Mouse (Mus musculus) hindbrain, embryonic 11.5 days (tissue): Measurements from ENCODE around the gene Pfdn6. TPM values are rescaled to one million over a fixed set of nuclear protein-coding genes. Genes with fewer than 3 reads are reported as not detected.

Experiments used
- ATAC-seq: fragments of 200-750 bp; cut with Nextera tagmentation; 2 replicates; pipeline ENCODE4 v1.8.0; 2017; ENCODE audit warnings: mild to moderate bottlenecking, moderate TSS enrichment, moderate library complexity; ENCODE audit not compliant: low FRiP score
- DNase-seq: peaks from one replicate; pipeline ENCODE4 v3.0.0-alpha.2; 2015; ENCODE audit warnings: low spot score
- H3K27ac ChIP-seq: fragments of 300-500 bp; sonication (generic); 2 replicates; pipeline ENCODE4 v1.5.1; 2014; ENCODE audit warnings: mild to moderate bottlenecking, low read depth, low read length
- H3K27me3 ChIP-seq: fragments of 300-500 bp; sonication (generic); 2 replicates; pipeline ENCODE4 v1.6.1; 2014; ENCODE audit warnings: mild to moderate bottlenecking, low read length, moderate library complexity, mixed read lengths; ENCODE audit not compliant: control insufficient read depth, insufficient read depth
- H3K36me3 ChIP-seq: fragments of 300-500 bp; sonication (generic); 2 replicates; pipeline ENCODE4 v1.6.1; 2014; ENCODE audit warnings: mild to moderate bottlenecking, low read length, moderate library complexity, mixed read lengths; ENCODE audit not compliant: control insufficient read depth, insufficient read depth
- H3K4me1 ChIP-seq: fragments of 300-500 bp; sonication (generic); replicated peaks from 2 replicates; pipeline ENCODE4 v1.6.1; 2014; ENCODE audit warnings: low read length, mixed read lengths; ENCODE audit not compliant: control insufficient read depth, insufficient read depth
- H3K4me2 ChIP-seq: fragments of 300-500 bp; sonication (generic); replicated peaks from 2 replicates; pipeline ENCODE4 v1.6.1; 2014; ENCODE audit warnings: mild to moderate bottlenecking, low read depth, low read length
- H3K4me3 ChIP-seq: fragments of 300-500 bp; sonication (generic); 2 replicates; pipeline ENCODE4 v1.5.1; 2014; ENCODE audit warnings: low read depth, low read length
- H3K9ac ChIP-seq: fragments of 300-500 bp; sonication (generic); 2 replicates; pipeline ENCODE4 v1.6.1; 2014; ENCODE audit warnings: low read depth, low read length
- H3K9me3 ChIP-seq: fragments of 300-500 bp; sonication (generic); 2 replicates; pipeline ENCODE4 v1.6.1; 2016; ENCODE audit warnings: low read length; ENCODE audit not compliant: control insufficient read depth
- WGBS: fragments of 180-500 bp; shearing (Covaris S2); extraction: QIAGEN DNeasy Blood & Tissue Kit; methylation state at CpG from one replicate; pipeline ENCODE4 v1.1.7; 2014; 5-methylcytosine and 5-hydroxymethylcytosine counted together
- polyA plus RNA-seq: library from polyadenylated mRNA; unstranded; fragments of >200 nt; fragmentation: Nextera tagmentation; extraction: Ambion mirVana; gene quantifications from 2 replicates; pipeline ENCODE4 v1.2.1, GENCODE M21; 2014

Pfdn6 gene
- polyA plus RNA-seq, 1 experiment from 2014 or later, result 201 TPM

DNA sequence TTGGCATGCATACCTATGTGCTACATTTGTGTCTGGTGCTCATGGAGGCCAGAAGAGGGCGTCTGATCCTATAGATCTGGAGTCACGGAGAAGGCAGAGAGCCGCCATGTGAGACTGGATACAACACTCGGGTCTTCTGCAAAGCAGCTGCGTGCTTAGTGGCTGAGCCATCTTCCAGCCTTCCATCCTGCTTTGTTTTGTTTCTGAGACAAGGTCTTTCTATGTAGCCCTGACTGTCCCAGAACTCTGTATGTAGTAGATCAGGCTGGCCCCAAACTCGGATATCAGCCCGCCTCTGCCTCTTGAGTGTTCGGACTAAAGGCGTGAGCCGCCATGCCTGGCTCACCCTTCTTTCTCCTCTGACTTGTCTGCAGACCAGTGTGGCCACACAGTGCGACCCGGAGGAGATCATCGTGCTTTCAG is 25.2 kb downstream of the Pfdn6 start:
- DNase-seq, result no peak
- H3K9me3 ChIP-seq, result no peaks in the 10 kb centered on the region
- no peak overlapping the region for H3K27ac ChIP-seq
- H3K36me3 ChIP-seq, result peaks cover 17% of the 10 kb centered on the region
- WGBS, result 73% methylated on average over 13 of the region's 13 CpGs
- H3K4me2 ChIP-seq, result peak overlapping the region; percentile 59; the same call in 1 of the 2 replicates
- H3K9ac ChIP-seq, result no peak overlapping the region
- peak overlapping the region; percentile 64; the same call in 1 of the 2 replicates for H3K4me3 ChIP-seq
- H3K4me1 ChIP-seq, result peaks cover 20% of the 10 kb centered on the region
- no peaks in the 10 kb centered on the region for H3K27me3 ChIP-seq
- no peak for ATAC-seq

DNA sequence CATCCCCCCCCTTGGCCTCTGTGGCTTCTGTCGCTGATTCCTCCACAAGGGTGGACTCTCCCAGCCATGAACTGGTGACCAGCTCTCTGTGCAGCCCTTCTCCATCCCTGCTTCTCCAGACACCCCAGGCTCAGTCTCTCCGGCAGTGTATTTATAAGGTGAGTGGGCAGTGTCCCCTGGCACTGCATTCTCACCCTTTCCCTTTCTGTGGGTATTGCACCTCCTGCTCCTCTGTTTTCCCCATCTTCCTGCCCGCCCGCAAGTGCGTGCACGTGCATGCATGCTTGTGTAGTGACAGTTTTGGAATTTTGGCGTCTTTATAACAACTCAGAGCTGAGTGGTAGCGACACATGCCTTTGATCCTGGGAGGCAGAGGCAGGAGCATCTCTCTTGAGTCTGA is 26.2 kb downstream of the Pfdn6 start:
- WGBS, result 98% methylated on average over 8 of the region's 8 CpGs
- DNase-seq (no peak), ATAC-seq (no peak)
- Histone ChIP-seq H3K4me1 (peaks cover 15% of the 10 kb centered on the region), H3K27me3 (no peaks in the 10 kb centered on the region), H3K4me2 (no peak overlapping the region), H3K36me3 (peaks cover 17% of the 10 kb centered on the region), H3K9me3 (no peaks in the 10 kb centered on the region), H3K9ac (no peak overlapping the region), H3K27ac (no peak overlapping the region), H3K4me3 (no peak overlapping the region; the same call in 1 of the 2 replicates)

DNA sequence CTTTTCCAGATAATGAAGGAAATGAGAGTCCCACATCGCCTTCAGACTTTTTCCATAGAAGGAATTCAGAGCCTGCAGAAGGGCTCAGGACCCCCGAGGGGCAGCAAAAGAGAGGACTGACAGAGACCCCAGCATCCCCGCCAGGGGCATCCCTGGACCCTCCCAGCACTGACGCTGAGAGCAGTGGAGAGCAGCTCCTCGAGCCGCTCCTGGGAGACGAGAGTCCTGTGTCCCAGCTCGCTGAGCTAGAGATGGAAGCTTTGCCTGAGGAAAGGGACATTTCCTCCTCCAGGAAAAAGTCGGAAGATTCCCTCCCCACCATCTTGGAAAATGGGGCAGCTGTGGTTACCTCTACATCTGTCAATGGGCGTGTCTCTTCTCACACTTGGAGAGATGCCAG is 26.9 kb downstream of the Pfdn6 start:
- Histone ChIP-seq H3K36me3 (peaks cover 17% of the 10 kb centered on the region), H3K27me3 (no peaks in the 10 kb centered on the region), H3K27ac (no peak overlapping the region), H3K4me1 (peaks cover 14% of the 10 kb centered on the region), H3K4me2 (no peak overlapping the region), H3K9me3 (no peaks in the 10 kb centered on the region), H3K9ac (no peak overlapping the region), H3K4me3 (no peak overlapping the region; the same call in 1 of the 2 replicates)
- DNase-seq (no peak), ATAC-seq (no peak)
- 91% methylated on average over 10 of the region's 10 CpGs for WGBS

DNA sequence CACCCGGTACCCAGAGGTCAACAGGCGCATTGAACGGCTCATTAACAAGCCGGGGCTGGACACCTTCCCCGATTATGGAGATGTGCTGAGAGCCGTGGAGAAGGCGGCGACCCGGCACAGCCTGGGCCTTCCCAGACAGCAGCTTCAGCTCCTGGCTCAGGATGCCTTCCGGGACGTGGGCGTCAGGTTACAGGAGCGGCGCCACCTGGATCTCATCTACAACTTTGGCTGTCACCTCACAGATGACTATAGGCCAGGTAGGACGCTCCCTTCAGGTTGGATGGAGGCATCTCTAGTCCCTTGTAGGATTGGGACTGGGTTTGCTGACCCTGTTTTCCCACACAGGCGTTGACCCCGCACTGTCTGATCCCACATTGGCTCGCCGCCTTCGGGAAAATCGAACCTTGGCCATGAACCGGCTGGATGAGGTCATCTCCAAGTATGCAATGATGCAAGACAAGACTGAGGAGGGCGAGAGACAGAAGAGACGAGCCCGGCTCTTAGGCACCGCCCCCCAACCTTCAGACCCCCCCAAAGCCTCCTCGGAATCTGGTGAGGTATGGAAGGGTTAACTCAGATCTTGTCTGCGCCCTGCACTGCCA is 28.2 kb downstream of the Pfdn6 start:
- H3K4me1 ChIP-seq, result peaks cover 8% of the 10 kb centered on the region

DNA sequence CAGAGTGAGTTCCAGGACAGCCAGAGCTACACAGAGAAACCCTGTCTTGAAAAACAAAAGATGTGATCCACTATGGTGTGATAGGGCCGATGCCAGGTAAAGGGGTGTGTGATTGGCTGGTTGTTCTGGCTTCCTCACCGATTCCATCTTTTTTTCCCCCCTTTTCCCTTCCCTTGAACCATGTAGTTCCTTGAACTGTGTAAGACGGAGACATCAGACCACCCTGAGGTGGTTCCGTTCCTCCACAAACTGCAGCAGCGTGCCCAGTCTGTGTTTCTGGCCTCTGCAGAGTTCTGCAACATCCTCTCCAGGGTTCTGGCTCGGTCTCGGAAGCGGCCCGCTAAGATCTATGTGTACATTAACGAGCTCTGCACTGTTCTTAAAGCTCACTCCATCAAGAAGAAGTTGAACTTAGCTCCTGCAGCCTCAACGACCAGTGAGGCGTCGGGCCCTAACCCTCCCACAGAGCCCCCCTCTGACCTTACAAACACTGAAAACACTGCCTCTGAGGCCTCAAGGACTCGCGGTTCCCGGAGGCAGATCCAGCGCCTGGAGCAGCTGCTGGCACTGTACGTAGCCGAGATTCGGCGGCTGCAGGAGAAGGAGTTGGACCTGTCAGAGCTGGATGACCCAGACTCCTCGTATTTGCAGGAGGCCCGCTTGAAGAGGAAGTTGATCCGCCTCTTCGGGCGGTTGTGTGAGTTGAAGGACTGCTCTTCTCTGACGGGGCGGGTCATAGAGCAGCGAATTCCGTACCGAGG is 28.9 kb downstream of the Pfdn6 start:
- Histone ChIP-seq H3K4me2 (no peak overlapping the region), H3K9me3 (no peaks in the 10 kb centered on the region), H3K9ac (no peak overlapping the region), H3K36me3 (peaks cover 17% of the 10 kb centered on the region), H3K27ac (no peak overlapping the region), H3K4me3 (no peak overlapping the region), H3K4me1 (peaks cover 6% of the 10 kb centered on the region), H3K27me3 (no peaks in the 10 kb centered on the region)
- DNase-seq (no peak), ATAC-seq (no peak)
- WGBS, result 89% methylated on average over 31 of the region's 31 CpGs

More for the DNA sequence above, 28.2 kb downstream of the Pfdn6 start:
- H3K9me3 ChIP-seq, result no peaks in the 10 kb centered on the region
- no peaks in the 10 kb centered on the region for H3K27me3 ChIP-seq
- DNase-seq (no peak), ATAC-seq (no peak)
- no peak overlapping the region for H3K4me3 ChIP-seq
- no peak overlapping the region for H3K4me2 ChIP-seq
- no peak overlapping the region for H3K9ac ChIP-seq
- 92% methylated on average over 28 of the region's 28 CpGs for WGBS
- H3K36me3 ChIP-seq, result peaks cover 17% of the 10 kb centered on the region
- no peak overlapping the region for H3K27ac ChIP-seq

DNA sequence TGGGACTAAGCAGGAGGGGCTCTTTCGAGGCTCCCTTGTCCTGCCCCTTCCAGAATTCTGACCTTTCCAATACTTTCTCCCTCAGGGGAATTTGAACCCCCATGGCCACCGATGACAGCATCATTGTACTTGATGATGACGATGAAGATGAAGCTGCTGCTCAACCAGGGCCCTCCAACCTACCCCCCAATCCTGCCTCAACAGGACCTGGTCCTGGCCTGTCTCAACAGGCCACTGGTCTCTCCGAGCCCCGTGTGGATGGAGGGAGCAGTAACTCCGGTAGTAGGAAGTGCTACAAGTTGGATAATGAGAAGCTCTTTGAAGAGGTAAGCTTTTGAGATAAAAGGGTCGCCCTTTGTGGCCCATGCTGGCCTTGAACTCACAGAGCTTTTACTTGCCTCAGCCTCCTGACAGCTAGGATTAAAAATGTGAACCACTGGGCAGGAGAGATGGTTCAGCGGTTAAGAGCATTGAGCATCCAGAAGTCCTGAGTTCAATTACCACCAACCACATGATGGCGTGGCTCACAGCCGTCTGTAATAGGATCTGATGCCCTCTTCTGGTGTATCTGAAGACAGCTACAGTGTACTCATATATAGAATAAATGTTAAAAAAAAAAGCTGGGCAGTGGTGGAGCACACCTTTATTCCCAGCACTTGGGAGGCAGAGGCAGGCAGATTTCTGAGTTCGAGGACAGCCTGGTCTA is 29.6 kb downstream of the Pfdn6 start:
- Histone ChIP-seq H3K4me2 (peak overlapping the region; percentile 96), H3K9me3 (no peaks in the 10 kb centered on the region), H3K36me3 (peaks cover 17% of the 10 kb centered on the region), H3K4me3 (peak overlapping the region; percentile 87), H3K4me1 (peaks cover 6% of the 10 kb centered on the region), H3K27ac (no peak overlapping the region), H3K27me3 (no peaks in the 10 kb centered on the region), H3K9ac (peak overlapping the region; percentile 87; the same call in 1 of the 2 replicates)
- 57% methylated on average over 11 of the region's 11 CpGs for WGBS
- ATAC-seq (no peak), DNase-seq (no peak)

DNA sequence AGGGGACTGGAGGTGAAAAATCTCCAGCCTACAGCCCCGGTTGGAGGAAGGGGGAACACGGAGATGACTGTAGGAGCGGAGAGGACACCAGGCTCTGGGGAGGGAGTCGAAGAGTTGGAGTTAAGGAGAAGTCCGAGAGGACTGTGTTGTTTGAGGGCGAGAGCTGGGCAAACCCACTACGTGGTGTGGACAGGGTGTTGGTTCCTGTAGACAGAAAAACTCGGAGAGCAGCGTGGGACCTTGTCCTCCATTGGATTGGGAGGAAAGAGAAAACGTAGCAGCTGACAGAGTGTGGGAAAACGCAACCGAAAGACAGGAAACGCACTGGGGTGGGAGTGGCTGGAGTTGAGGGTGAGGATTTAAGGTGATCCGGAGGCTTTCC is 30.3 kb downstream of the Pfdn6 start:
- H3K4me3 ChIP-seq, result peak overlapping the region; percentile 87
- peaks cover 17% of the 10 kb centered on the region for H3K36me3 ChIP-seq
- H3K9me3 ChIP-seq, result no peaks in the 10 kb centered on the region
- H3K4me1 ChIP-seq, result peaks cover 6% of the 10 kb centered on the region
- WGBS, result under 1% methylated on average over 14 of the region's 14 CpGs
- ATAC-seq, result no peak
- H3K27ac ChIP-seq, result peak overlapping the region; percentile 70; the same call in 1 of the 2 replicates
- no peaks in the 10 kb centered on the region for H3K27me3 ChIP-seq
- no peak for DNase-seq
- peak overlapping the region; percentile 87 for H3K9ac ChIP-seq
- peak overlapping the region; percentile 96 for H3K4me2 ChIP-seq

DNA sequence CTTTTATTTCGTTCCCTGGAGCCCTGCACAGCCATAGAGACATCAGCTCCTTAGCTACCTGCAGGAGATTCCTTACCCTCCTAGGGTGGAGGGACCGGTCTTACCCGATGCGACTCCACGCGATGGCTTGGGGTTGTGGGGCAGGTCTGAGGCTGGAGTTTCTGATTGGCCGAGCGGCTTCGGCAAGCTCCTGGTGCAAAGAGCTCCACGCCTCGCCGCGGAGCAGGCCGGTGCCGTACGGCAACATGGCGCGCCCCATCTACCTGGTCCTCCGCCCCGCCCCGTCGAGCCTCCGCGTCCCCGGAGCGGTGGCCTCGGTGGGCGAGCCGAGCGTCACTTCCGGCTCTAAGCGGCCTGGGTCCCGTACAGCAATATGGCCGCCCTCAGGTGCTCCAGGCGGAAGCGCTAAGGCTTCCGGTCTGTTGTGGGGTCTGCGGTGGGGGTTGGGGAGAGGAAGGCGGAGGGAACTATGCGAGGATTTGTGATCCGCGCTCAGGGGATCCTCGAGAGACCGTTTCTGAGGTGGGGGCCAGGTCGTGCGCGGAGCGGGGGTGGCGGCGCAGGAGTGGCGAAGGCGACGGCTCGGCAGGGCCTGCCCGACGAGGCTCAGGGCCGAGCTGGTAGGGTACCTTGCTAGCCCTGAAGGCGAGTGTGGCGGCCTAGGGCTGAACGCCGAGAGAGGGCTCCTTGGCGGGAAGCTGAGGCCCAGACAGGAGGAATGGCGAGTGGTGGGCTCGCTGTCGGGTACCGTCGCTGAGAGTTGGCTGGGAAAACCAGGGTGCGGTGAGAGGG is 30.9 kb downstream of the Pfdn6 start, which contains the start of gene Daxx:
Gene Daxx, plus strand, starts transcription at position 338 of the 792 bp plus-strand sequence.
- Histone ChIP-seq H3K4me1 (peaks cover 6% of the 10 kb centered on the region), H3K27me3 (no peaks in the 10 kb centered on the region), H3K27ac (peak within 1 kb of the TSS; percentile 84), H3K36me3 (peaks cover 17% of the 10 kb centered on the region), H3K4me2 (peak within 1 kb of the TSS; percentile 96), H3K9ac (peak within 1 kb of the TSS; percentile 87), H3K4me3 (peak within 1 kb of the TSS; percentile 87), H3K9me3 (no peaks in the 10 kb centered on the region)
- WGBS, result 1% methylated on average over 68 of the region's 68 CpGs
- ATAC-seq (peak; percentile 97), DNase-seq (peak; percentile 99)
